Mouse (Mus musculus): ENCODE results near the gene Exoc4. TPM values are rescaled to one million over a fixed set of nuclear protein-coding genes. Genes with fewer than 3 reads are reported as not detected.
A peak's percentile ranks its signal among the peaks of the same experiment; 100 is the strongest.

The Exoc4 gene
- polyA plus RNA-seq, 1 experiment from 2014 or later: 18.1 TPM

- DNase-seq (ENCODE audit: low spot score) (no peak), ATAC-seq (replicated peaks; ENCODE audit: low FRiP score, low read depth) (no peak)
- Histone ChIP-seq H3K27ac (no peak overlapping the region), H3K4me3 (replicated peaks; ENCODE audit: low read depth, low read length) (no peak overlapping the region), H3K4me1 (replicated peaks; ENCODE audit: insufficient read depth, low read length) (no peaks in the 10 kb centered on the region), H3K9ac (ENCODE audit: low read depth, low read length) (no peak overlapping the region), H3K36me3 (ENCODE audit: insufficient read depth, low read length) (no peaks in the 10 kb centered on the region), H3K4me2 (ENCODE audit: low read length) (no peak overlapping the region), H3K27me3 (ENCODE audit: insufficient read depth, low read length) (no peaks in the 10 kb centered on the region), H3K9me3 (replicated peaks; ENCODE audit: low read length) (no peaks in the 10 kb centered on the region)
- no peak for TF ChIP-seq CTCF (IDR thresholded peaks at IDR 0.05; ENCODE audit: low read depth)
- 61% methylated on average over 3 of the region's 3 CpGs for WGBS
Measured at GRCm38 (mm10) chr6:33769251-33769650, 520.4 kb downstream of the Exoc4 start.

GRCm38 (mm10) chr6:33770021-33770420 is 521.1 kb downstream of the Exoc4 start:
- no peak for TF ChIP-seq CTCF (IDR thresholded peaks at IDR 0.05; ENCODE audit: low read depth)
- no peak overlapping the region for H3K27ac ChIP-seq
- no peaks in the 10 kb centered on the region for H3K4me1 ChIP-seq (replicated peaks; ENCODE audit: insufficient read depth, low read length)
- H3K4me3 ChIP-seq (replicated peaks; ENCODE audit: low read depth, low read length): no peak overlapping the region
- DNase-seq (ENCODE audit: low spot score): no peak
- 76% methylated on average over 2 of the region's 2 CpGs for WGBS
- H3K27me3 ChIP-seq (ENCODE audit: insufficient read depth, low read length): no peaks in the 10 kb centered on the region
- H3K36me3 ChIP-seq (ENCODE audit: insufficient read depth, low read length): no peaks in the 10 kb centered on the region
- H3K9me3 ChIP-seq (replicated peaks; ENCODE audit: low read length): no peaks in the 10 kb centered on the region
- no peak overlapping the region for H3K4me2 ChIP-seq (ENCODE audit: low read length)
- ATAC-seq (replicated peaks; ENCODE audit: low FRiP score, low read depth): no peak
- H3K9ac ChIP-seq (ENCODE audit: low read depth, low read length): no peak overlapping the region

- ATAC-seq (replicated peaks; ENCODE audit: low FRiP score, low read depth) (no peak), DNase-seq (ENCODE audit: low spot score) (no peak)
- no peak overlapping the region for H3K27ac ChIP-seq
- no peaks in the 10 kb centered on the region for H3K36me3 ChIP-seq (ENCODE audit: insufficient read depth, low read length)
- no peaks in the 10 kb centered on the region for H3K4me1 ChIP-seq (replicated peaks; ENCODE audit: insufficient read depth, low read length)
- 39% methylated on average over 9 of the region's 9 CpGs for WGBS
- H3K27me3 ChIP-seq (ENCODE audit: insufficient read depth, low read length): no peaks in the 10 kb centered on the region
- H3K4me2 ChIP-seq (ENCODE audit: low read length): no peak overlapping the region
- no peak overlapping the region for H3K4me3 ChIP-seq (replicated peaks; ENCODE audit: low read depth, low read length)
- TF ChIP-seq CTCF (IDR thresholded peaks at IDR 0.05; ENCODE audit: low read depth): no peak
- H3K9me3 ChIP-seq (replicated peaks; ENCODE audit: low read length): no peaks in the 10 kb centered on the region
- H3K9ac ChIP-seq (ENCODE audit: low read depth, low read length): no peak overlapping the region
Measured at GRCm38 (mm10) chr6:33772551-33773315, 523.8 kb downstream of the Exoc4 start.

- no peak for TF ChIP-seq CTCF (IDR thresholded peaks at IDR 0.05; ENCODE audit: low read depth)
- H3K4me1 ChIP-seq (replicated peaks; ENCODE audit: insufficient read depth, low read length): no peaks in the 10 kb centered on the region
- no peaks in the 10 kb centered on the region for H3K9me3 ChIP-seq (replicated peaks; ENCODE audit: low read length)
- DNase-seq (ENCODE audit: low spot score): peak; percentile 16
- no peaks in the 10 kb centered on the region for H3K36me3 ChIP-seq (ENCODE audit: insufficient read depth, low read length)
- H3K9ac ChIP-seq (ENCODE audit: low read depth, low read length): no peak overlapping the region
- no peaks in the 10 kb centered on the region for H3K27me3 ChIP-seq (ENCODE audit: insufficient read depth, low read length)
- H3K4me3 ChIP-seq (replicated peaks; ENCODE audit: low read depth, low read length): no peak overlapping the region
- 68% methylated on average over 2 of the region's 2 CpGs for WGBS
- H3K27ac ChIP-seq: no peak overlapping the region
- ATAC-seq (replicated peaks; ENCODE audit: low FRiP score, low read depth): no peak
- no peak overlapping the region for H3K4me2 ChIP-seq (ENCODE audit: low read length)
Measured at GRCm38 (mm10) chr6:33792604-33793003, 543.7 kb downstream of the Exoc4 start.

- Histone ChIP-seq H3K27me3 (ENCODE audit: insufficient read depth, low read length) (no peaks in the 10 kb centered on the region), H3K9ac (ENCODE audit: low read depth, low read length) (no peak overlapping the region), H3K4me2 (ENCODE audit: low read length) (no peak overlapping the region), H3K9me3 (replicated peaks; ENCODE audit: low read length) (no peaks in the 10 kb centered on the region), H3K4me3 (replicated peaks; ENCODE audit: low read depth, low read length) (no peak overlapping the region), H3K4me1 (replicated peaks; ENCODE audit: insufficient read depth, low read length) (no peaks in the 10 kb centered on the region), H3K36me3 (ENCODE audit: insufficient read depth, low read length) (no peaks in the 10 kb centered on the region), H3K27ac (no peak overlapping the region)
- WGBS: 86% methylated on average over 3 of the region's 3 CpGs
- TF ChIP-seq CTCF (IDR thresholded peaks at IDR 0.05; ENCODE audit: low read depth): no peak
- DNase-seq (ENCODE audit: low spot score): no peak
- no peak for ATAC-seq (replicated peaks; ENCODE audit: low FRiP score, low read depth)
Measured at GRCm38 (mm10) chr6:33801254-33801653, 552.4 kb downstream of the Exoc4 start.

GRCm38 (mm10) chr6:33803481-33804098 is 554.7 kb downstream of the Exoc4 start:
- Histone ChIP-seq H3K36me3 (ENCODE audit: insufficient read depth, low read length) (no peaks in the 10 kb centered on the region), H3K27me3 (ENCODE audit: insufficient read depth, low read length) (no peaks in the 10 kb centered on the region), H3K9me3 (replicated peaks; ENCODE audit: low read length) (no peaks in the 10 kb centered on the region), H3K4me1 (replicated peaks; ENCODE audit: insufficient read depth, low read length) (no peaks in the 10 kb centered on the region), H3K27ac (no peak overlapping the region), H3K9ac (ENCODE audit: low read depth, low read length) (no peak overlapping the region), H3K4me2 (ENCODE audit: low read length) (no peak overlapping the region), H3K4me3 (replicated peaks; ENCODE audit: low read depth, low read length) (no peak overlapping the region)
- ATAC-seq (replicated peaks; ENCODE audit: low FRiP score, low read depth): no peak
- no peak for TF ChIP-seq CTCF (IDR thresholded peaks at IDR 0.05; ENCODE audit: low read depth)
- no peak for DNase-seq (ENCODE audit: low spot score)
- WGBS: 72% methylated on average over 3 of the region's 3 CpGs

All from kidney, postnatal 0 days (tissue).